Mouse (Mus musculus): ENCODE data around the gene 4930524N10Rik. TPM values are rescaled to one million over a fixed set of nuclear protein-coding genes. Genes with fewer than 3 reads are reported as not detected.

4930524N10Rik gene
- total RNA-seq (2021): not detected

DNA sequence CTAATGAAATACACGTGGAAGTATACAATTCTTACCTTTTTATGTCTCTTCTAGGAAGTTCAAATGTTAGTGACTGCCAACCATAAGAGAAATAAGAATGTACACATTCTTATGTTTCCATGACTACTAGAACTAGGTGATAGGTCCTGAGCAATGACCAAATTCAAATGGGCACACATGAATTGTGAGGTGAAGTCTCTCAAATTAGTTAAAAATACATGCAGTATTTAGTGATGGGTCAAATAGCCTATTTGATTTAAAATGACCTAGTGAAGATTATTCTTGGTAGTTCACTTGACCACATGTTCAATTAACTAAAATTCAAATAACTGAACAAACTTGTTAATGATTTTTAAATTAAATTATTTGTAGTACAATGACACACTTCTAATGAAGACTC is at the start of gene 4930524N10Rik:
Gene 4930524N10Rik, minus strand, starts transcription at position 101 of the 400 bp plus-strand sequence.
- no peak for DNase-seq (ENCODE audit: low spot score in 2 of 2)
- intact Hi-C loops (cut with DNase I): no loop called here

GRCm38 (mm10) chrX:154350042-154350441 is 6.8 kb upstream of the 4930524N10Rik start:
- DNase-seq (ENCODE audit: low spot score in 2 of 2): no peak
- intact Hi-C loops (cut with DNase I): no loop called here

DNA sequence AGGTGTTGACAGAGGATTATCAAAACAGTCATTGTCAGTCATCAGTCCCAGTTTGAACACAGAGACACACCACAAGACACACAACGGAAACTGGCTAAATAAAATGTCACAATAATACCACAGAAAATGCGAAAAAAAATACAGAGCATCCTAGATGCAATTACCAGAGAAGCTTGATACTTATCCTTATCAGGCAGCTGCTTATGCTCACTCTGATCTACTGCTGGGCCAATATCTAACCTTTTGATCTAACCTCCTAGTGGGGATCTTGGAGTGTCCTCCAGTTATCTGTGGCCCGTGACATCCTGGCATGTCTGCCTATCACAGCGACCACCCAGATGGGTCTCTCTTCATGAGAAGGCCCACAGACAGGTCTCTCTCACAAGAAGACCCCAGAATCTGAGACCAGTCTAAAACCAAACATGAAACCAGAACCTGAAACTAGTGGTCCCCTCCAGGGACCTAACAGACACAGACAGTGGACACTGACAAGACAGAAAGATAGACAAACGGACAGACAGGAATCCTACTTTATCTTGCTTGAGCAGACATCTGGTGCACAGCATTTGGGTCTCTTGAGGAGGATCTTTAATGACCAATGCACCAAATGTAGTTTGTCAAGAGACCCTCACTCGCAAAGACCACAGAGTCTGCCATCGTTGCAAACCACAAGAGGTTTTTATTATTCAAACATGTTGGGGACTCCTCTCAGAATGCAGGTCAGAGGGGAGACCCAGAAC is 6.3 kb upstream of the 4930524N10Rik start:
- DNase-seq (ENCODE audit: low spot score in 2 of 2): no peak
- intact Hi-C loops (cut with DNase I): no loop called here

- intact Hi-C loops (cut with DNase I): no loop called here
- no peak for DNase-seq (ENCODE audit: low spot score in 2 of 2)
These were observed 4.7 kb upstream of the 4930524N10Rik start for GRCm38 (mm10) chrX:154347933-154348332.

Other genes with a start within 250 kb of the 4930524N10Rik start
- not detected for gene Gm15140, start 222.7 kb downstream of the 4930524N10Rik start, total RNA-seq (2021)
- gene Samt4, start 138.6 kb upstream of the 4930524N10Rik start, total RNA-seq (2021): not detected
- not detected for gene Samt2, start 236.0 kb upstream of the 4930524N10Rik start, total RNA-seq (2021)

Measured in left cerebral cortex, postnatal 25 days (tissue).